ENCODE assay signal across 15 mouse cellular contexts in genomic region chr14:12530554-12530953, GRCm38 (mm10).
DNase-seq lines count a peak whose midpoint lies in the region; ATAC-seq and TF ChIP-seq lines count a peak whose summit lies in the region.
"Had no signal": no experiment of that assay in that cellular context is flagged by ENCODE, and none has a peak within 500 bp of the region (broad histone marks: within the 10 kb centered on the region; RNA-seq: fewer than 3 reads in every experiment).

No protein-coding gene starts in this region.

- H3K9ac ChIP-seq in hindbrain, embryonic 12.5 days: no peak overlapping the region
- no peak overlapping the region for H3K9ac ChIP-seq in hindbrain, embryonic 13.5 days
- no peak overlapping the region for H3K9ac ChIP-seq in midbrain, embryonic 13.5 days (replicated peaks)
- H3K9ac ChIP-seq in hindbrain, postnatal 0 days (replicated peaks; ENCODE audit: low read length): no peak overlapping the region
- H3K9ac ChIP-seq in neural tube, embryonic 15.5 days (replicated peaks): no peak overlapping the region
- H3K9ac ChIP-seq: embryonic facial prominence, embryonic 12.5 days; heart, embryonic 15.5 days had no signal

- no peaks in the 10 kb centered on the region for H3K9me3 ChIP-seq in hindbrain, embryonic 12.5 days (replicated peaks)
- H3K9me3 ChIP-seq in hindbrain, embryonic 13.5 days: no peaks in the 10 kb centered on the region
- H3K9me3 ChIP-seq in midbrain, embryonic 13.5 days: no peaks in the 10 kb centered on the region
- no peaks in the 10 kb centered on the region for H3K9me3 ChIP-seq in midbrain, embryonic 10.5 days (replicated peaks)
- no peaks in the 10 kb centered on the region for H3K9me3 ChIP-seq in hindbrain, postnatal 0 days (ENCODE audit: low read length)
- H3K9me3 ChIP-seq in neural tube, embryonic 15.5 days (replicated peaks): no peaks in the 10 kb centered on the region
- H3K9me3 ChIP-seq: embryonic facial prominence, embryonic 12.5 days; heart, embryonic 15.5 days; megakaryocyte, embryonic 14.5 days had no signal

- peaks cover 17% of the 10 kb centered on the region; the same call in 1 of the 2 replicates for H3K27me3 ChIP-seq in hindbrain, embryonic 12.5 days
- H3K27me3 ChIP-seq in hindbrain, embryonic 13.5 days: no peaks in the 10 kb centered on the region
- H3K27me3 ChIP-seq in midbrain, embryonic 13.5 days: peaks cover 24% of the 10 kb centered on the region
- peaks cover 32% of the 10 kb centered on the region for H3K27me3 ChIP-seq in midbrain, embryonic 10.5 days (ENCODE audit: low read depth, poor library complexity, severe bottlenecking)
- no peaks in the 10 kb centered on the region for H3K27me3 ChIP-seq in hindbrain, postnatal 0 days (ENCODE audit: insufficient read depth, low read length)
- no peaks in the 10 kb centered on the region for H3K27me3 ChIP-seq in neural tube, embryonic 15.5 days (replicated peaks)
- H3K27me3 ChIP-seq: heart, embryonic 15.5 days had no signal

- no peak for DNase-seq in midbrain, embryonic 10.5 days (ENCODE audit: low spot score)
- DNase-seq in hindbrain, postnatal 0 days (ENCODE audit: low spot score): no peak
- no peak for DNase-seq in thymus, postnatal 10 days (ENCODE audit: low spot score in 2 of 2)
- DNase-seq: gastrocnemius, postnatal 36 days; thymus, postnatal 36 days had no signal

- H3K4me1 ChIP-seq in hindbrain, embryonic 12.5 days: 0 out of 2 replicates have a peak, but pooled peaks cover 3% of the 10 kb centered on the region
- H3K4me1 ChIP-seq in hindbrain, embryonic 13.5 days (replicated peaks): no peaks in the 10 kb centered on the region; the same call in 1 of the 2 replicates
- H3K4me1 ChIP-seq in midbrain, embryonic 13.5 days (replicated peaks): 0 out of 2 replicates have a peak, but pooled peaks cover 3% of the 10 kb centered on the region
- peaks cover 5% of the 10 kb centered on the region for H3K4me1 ChIP-seq in midbrain, embryonic 10.5 days
- no peaks in the 10 kb centered on the region for H3K4me1 ChIP-seq in hindbrain, postnatal 0 days (ENCODE audit: insufficient read depth, low read length)
- H3K4me1 ChIP-seq in neural tube, embryonic 15.5 days: peaks cover 6% of the 10 kb centered on the region; the same call in 1 of the 2 replicates
- H3K4me1 ChIP-seq: embryonic facial prominence, embryonic 12.5 days; heart, embryonic 15.5 days had no signal

- H3K36me3 ChIP-seq in hindbrain, embryonic 12.5 days: peaks cover 4% of the 10 kb centered on the region; the same call in 1 of the 2 replicates
- peaks cover 30% of the 10 kb centered on the region for H3K36me3 ChIP-seq in hindbrain, embryonic 13.5 days
- H3K36me3 ChIP-seq in midbrain, embryonic 13.5 days: peaks cover 12% of the 10 kb centered on the region; the same call in 1 of the 2 replicates
- H3K36me3 ChIP-seq in midbrain, embryonic 10.5 days: no peaks in the 10 kb centered on the region
- peaks cover 11% of the 10 kb centered on the region; the same call in 1 of the 2 replicates for H3K36me3 ChIP-seq in hindbrain, postnatal 0 days (ENCODE audit: insufficient read depth, low read length)
- peaks cover 20% of the 10 kb centered on the region for H3K36me3 ChIP-seq in neural tube, embryonic 15.5 days
- H3K36me3 ChIP-seq: embryonic facial prominence, embryonic 12.5 days; heart, embryonic 15.5 days had no signal

- WGBS in hindbrain, embryonic 12.5 days: 60% methylated on average over 3 of the region's 3 CpGs
- 67% methylated on average over 3 of the region's 3 CpGs for WGBS in hindbrain, embryonic 13.5 days
- 65% methylated on average over 3 of the region's 3 CpGs for WGBS in midbrain, embryonic 13.5 days
- WGBS in midbrain, embryonic 10.5 days: 64% methylated on average over 3 of the region's 3 CpGs
- WGBS in hindbrain, postnatal 0 days: 60% methylated on average over 3 of the region's 3 CpGs
- 60% methylated on average over 3 of the region's 3 CpGs for WGBS in neural tube, embryonic 15.5 days

- H3K4me2 ChIP-seq in hindbrain, embryonic 12.5 days (replicated peaks): no peak overlapping the region
- H3K4me2 ChIP-seq in hindbrain, embryonic 13.5 days: no peak overlapping the region
- H3K4me2 ChIP-seq in midbrain, embryonic 13.5 days (replicated peaks): no peak overlapping the region
- no peak overlapping the region for H3K4me2 ChIP-seq in hindbrain, postnatal 0 days (ENCODE audit: low read depth, low read length)
- no peak overlapping the region for H3K4me2 ChIP-seq in neural tube, embryonic 15.5 days
- H3K4me2 ChIP-seq: embryonic facial prominence, embryonic 12.5 days; liver, embryonic 11.5 days had no signal

- peak; percentile 35; the same call in 1 of the 2 replicates for ATAC-seq in hindbrain, embryonic 12.5 days (ENCODE audit: low FRiP score)
- no peak for ATAC-seq in hindbrain, embryonic 13.5 days (ENCODE audit: low FRiP score)
- ATAC-seq in midbrain, embryonic 13.5 days: peak; percentile 35
- peak; percentile 11 for ATAC-seq in hindbrain, postnatal 0 days
- peak; percentile 10; the same call in 1 of the 2 replicates for ATAC-seq in neural tube, embryonic 15.5 days (ENCODE audit: low FRiP score)

- no peak overlapping the region for H3K4me3 ChIP-seq in hindbrain, embryonic 12.5 days
- no peak overlapping the region for H3K4me3 ChIP-seq in hindbrain, embryonic 13.5 days
- no peak overlapping the region for H3K4me3 ChIP-seq in midbrain, embryonic 13.5 days (replicated peaks)
- no peak overlapping the region for H3K4me3 ChIP-seq in midbrain, embryonic 10.5 days
- H3K4me3 ChIP-seq in hindbrain, postnatal 0 days (ENCODE audit: low read length): no peak overlapping the region
- no peak overlapping the region for H3K4me3 ChIP-seq in neural tube, embryonic 15.5 days (replicated peaks)
- H3K4me3 ChIP-seq: embryonic facial prominence, embryonic 12.5 days; erythroblast, embryonic 14.5 days; heart, embryonic 15.5 days had no signal

- no peak overlapping the region for H3K27ac ChIP-seq in hindbrain, embryonic 12.5 days
- no peak overlapping the region for H3K27ac ChIP-seq in hindbrain, embryonic 13.5 days
- no peak overlapping the region for H3K27ac ChIP-seq in midbrain, embryonic 13.5 days
- H3K27ac ChIP-seq in midbrain, embryonic 10.5 days (replicated peaks): no peak overlapping the region
- H3K27ac ChIP-seq in hindbrain, postnatal 0 days: no peak overlapping the region
- no peak overlapping the region for H3K27ac ChIP-seq in neural tube, embryonic 15.5 days (replicated peaks)
- H3K27ac ChIP-seq: embryonic facial prominence, embryonic 12.5 days; heart, embryonic 15.5 days; layer of hippocampus, adult 2 months had no signal

- TF ChIP-seq CTCF in hindbrain, postnatal 0 days (IDR thresholded peaks at IDR 0.05; ENCODE audit: low read depth): no peak
